ENCODE assay signal across 17 mouse cellular contexts in the genomic region with DNA sequence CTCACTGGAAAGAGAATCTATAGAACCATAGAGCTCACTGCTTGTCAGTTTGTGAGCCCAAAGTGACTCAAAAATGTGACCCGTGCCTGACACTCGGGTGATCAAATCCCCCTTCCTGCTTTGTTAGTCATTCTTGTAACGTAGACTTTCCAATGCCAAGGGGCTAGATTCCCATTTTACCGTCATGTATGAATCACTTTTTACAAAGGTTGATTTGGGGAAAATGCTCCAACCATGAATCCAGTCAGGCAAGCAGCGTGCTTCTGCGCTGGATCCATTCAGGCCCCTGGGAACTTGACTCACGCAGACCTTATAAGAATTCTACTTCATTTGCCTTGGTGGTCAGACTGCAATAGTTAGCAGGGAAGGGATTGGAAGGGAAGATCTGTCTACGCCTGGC.
"Had no signal": no experiment of that assay in that cellular context is flagged by ENCODE, and none has a peak within 500 bp of the region (broad histone marks: within the 10 kb centered on the region; RNA-seq: fewer than 3 reads in every experiment).

No protein-coding gene starts in this region.

- H3K9ac ChIP-seq: liver, embryonic 14.5 days; liver, postnatal 0 days; lung, embryonic 14.5 days; midbrain, embryonic 12.5 days; midbrain, embryonic 15.5 days; neural tube, embryonic 13.5 days; stomach, embryonic 15.5 days had no signal

- H3K27ac ChIP-seq: left cerebral cortex, adult 2 months; liver, embryonic 14.5 days; midbrain, embryonic 12.5 days; midbrain, embryonic 15.5 days; neural tube, embryonic 13.5 days; stomach, embryonic 15.5 days had no signal

- H3K27me3 ChIP-seq: midbrain, embryonic 12.5 days; midbrain, embryonic 15.5 days; neural tube, embryonic 13.5 days; stomach, embryonic 15.5 days had no signal

- H3K4me3 ChIP-seq: left cerebral cortex, adult 2 months; midbrain, embryonic 12.5 days; midbrain, embryonic 15.5 days; neural tube, embryonic 13.5 days; stomach, embryonic 15.5 days had no signal

- DNase-seq: kidney, adult 2 months; kidney, postnatal 10 days; kidney, postnatal 36 days; layer of hippocampus, postnatal 36 days; liver, postnatal 0 days; lung, embryonic 14.5 days; retina, postnatal 1 day; right cerebral cortex, postnatal 25 days; spleen, adult 18-20 months; thymus, postnatal 25 days had no signal

- H3K4me1 ChIP-seq: midbrain, embryonic 12.5 days; midbrain, embryonic 15.5 days; stomach, embryonic 15.5 days had no signal

- ATAC-seq: liver, postnatal 0 days; lung, postnatal 0 days; midbrain, embryonic 15.5 days had no signal

- H3K9me3 ChIP-seq: midbrain, embryonic 12.5 days; midbrain, embryonic 15.5 days; neural tube, embryonic 13.5 days; stomach, embryonic 15.5 days had no signal

- H3K4me2 ChIP-seq: lung, embryonic 14.5 days; midbrain, embryonic 12.5 days; midbrain, embryonic 15.5 days; neural tube, embryonic 13.5 days; stomach, embryonic 15.5 days had no signal

- H3K36me3 ChIP-seq: midbrain, embryonic 12.5 days; midbrain, embryonic 15.5 days; neural tube, embryonic 13.5 days; stomach, embryonic 15.5 days had no signal
